Mouse (Mus musculus) spleen, embryonic (tissue): ENCODE measurements around the gene Slc9b1.

Source experiments
- CTCF ChIA-PET: fragments of 350-600 bp; sonication (Branson Sonifier 250); formaldehyde crosslinking; loops from one replicate; lab custom pipeline; 2022; lab: Charles Lee

Slc9b1 gene

DNA sequence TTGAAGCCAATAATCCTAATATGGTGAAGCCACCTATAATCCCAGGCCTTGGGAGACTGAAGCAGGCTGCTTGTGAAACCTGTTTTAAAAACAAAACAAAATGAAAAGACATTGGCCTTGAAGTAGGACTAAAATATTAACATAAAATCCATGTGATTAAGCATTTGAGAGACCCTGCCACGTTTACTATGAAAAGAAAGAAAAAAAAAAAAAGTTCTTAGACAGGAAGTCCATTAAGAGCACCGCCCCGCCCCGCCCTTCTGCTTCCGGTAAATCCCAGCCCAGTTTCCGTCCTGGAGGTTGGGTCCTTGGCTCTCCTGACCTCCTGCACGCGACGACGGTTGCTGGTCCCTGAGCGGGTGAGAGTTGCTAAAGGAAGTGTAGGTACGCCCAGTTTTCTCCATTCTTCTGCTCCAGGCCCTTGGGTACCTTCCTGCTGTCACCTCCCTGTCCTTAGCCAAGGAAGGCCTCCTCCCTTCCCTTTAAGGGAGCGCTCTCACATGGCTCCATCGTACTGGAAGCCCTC, at the start of gene Slc9b1:
TSS of gene Slc9b1 (plus strand) at position 291 of the 526 bp plus-strand sequence.
- CTCF ChIA-PET = no interaction called here

DNA sequence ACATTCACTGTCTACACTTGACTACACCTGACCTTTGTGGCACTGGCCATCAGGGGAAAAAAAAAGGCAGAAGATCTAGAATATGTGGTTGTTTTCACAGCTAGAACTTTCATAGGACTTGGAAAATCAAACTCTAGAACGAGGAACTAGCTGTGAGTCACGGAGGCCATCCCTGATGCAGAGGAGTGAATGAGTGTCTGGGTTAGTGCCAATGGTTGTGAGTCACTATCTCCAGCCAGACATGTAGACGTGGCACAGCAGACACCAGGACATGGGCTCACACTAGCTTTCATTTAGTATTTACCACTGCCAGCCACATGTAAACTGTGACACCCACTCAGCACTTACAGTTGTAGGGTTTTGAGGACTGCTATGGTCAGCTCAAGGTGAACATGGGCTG, 49.3 kb upstream of the Slc9b1 start:
- CTCF ChIA-PET = no interaction called here

- CTCF ChIA-PET = no interaction called here
These were observed 47.7 kb upstream of the Slc9b1 start for GRCm38 (mm10) chr3:135300081-135300480.

DNA sequence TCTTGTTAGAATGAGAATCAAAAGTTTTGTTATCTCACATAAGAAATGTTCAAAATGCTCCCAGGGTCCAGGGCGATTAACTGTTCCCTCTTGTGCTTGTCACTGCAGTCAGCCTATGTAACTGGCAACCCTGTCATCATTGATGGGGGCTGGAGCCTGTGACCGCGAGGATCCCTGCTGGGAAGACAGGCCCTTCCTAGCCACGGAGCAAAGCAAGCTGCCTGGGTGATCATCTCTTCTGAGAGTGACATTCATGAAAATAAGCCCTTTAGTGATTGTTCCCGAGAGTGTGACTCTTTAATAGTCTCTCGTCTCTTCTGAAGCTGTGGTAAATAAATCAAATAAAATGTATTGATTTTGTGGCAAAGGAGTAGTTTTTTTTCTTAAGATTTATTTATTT, 43.8 kb upstream of the Slc9b1 start:
- CTCF ChIA-PET = no interaction called here

- CTCF ChIA-PET = no interaction called here
These were observed 43.3 kb upstream of the Slc9b1 start for GRCm38 (mm10) chr3:135304566-135304965.

DNA sequence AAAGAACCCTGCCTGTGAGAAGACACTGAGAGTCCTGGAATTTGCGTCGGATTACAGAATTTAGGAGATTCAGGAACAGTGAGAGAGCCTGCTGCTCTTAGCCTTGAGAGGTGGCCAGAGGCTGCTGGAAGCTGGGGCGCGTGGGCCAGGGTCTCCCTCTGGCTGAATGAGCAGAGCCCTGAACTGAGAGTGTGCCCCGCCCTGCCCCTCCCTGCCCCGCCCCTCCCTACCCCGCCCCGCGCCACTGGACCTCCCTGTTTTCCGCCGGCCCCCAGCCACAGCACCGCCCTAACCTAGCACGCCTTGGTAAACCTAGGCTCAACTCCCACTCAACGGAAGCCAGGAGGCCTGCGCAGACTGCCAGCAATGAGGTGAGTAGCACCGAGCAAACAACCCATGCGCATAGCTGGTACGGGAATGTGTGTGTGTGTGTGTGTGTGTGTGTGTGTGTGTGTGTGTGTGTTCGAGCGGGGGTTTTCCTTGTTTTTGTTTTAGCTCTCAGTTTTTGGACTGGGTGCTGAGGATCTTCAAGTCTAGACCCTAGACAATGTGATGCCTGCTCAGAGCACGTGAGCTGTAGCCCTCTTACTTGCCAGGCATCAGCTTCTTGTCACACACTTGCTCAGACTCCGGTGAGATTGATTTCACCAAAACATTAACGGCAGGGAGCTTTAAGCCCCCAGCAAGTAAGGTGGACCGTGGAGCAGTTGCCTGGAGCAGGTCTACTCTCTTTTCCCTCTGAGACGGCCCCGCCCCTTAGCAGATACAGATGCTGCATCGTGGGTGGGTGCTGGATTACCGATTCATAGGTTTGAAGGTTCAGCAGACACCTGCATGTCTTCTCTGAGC, 40.2 kb upstream of the Slc9b1 start, which contains the start of gene Slc9b2:
TSS of gene Slc9b2 (plus strand) at position 290 of the 849 bp plus-strand sequence.
- CTCF ChIA-PET = interaction anchor here (0.7 kb wide), 1 partner anchor 831 kb away, joined by 4 read pairs; no protein-coding TSS in a partner anchor

GRCm38 (mm10) chr3:135312916-135313491, 34.8 kb upstream of the Slc9b1 start:
- CTCF ChIA-PET = interaction anchor here (0.6 kb wide), 1 partner anchor 226 kb away, joined by 4 read pairs; no protein-coding TSS in a partner anchor

- CTCF ChIA-PET = no interaction called here
These were observed 34.1 kb upstream of the Slc9b1 start for GRCm38 (mm10) chr3:135313727-135314126.

DNA sequence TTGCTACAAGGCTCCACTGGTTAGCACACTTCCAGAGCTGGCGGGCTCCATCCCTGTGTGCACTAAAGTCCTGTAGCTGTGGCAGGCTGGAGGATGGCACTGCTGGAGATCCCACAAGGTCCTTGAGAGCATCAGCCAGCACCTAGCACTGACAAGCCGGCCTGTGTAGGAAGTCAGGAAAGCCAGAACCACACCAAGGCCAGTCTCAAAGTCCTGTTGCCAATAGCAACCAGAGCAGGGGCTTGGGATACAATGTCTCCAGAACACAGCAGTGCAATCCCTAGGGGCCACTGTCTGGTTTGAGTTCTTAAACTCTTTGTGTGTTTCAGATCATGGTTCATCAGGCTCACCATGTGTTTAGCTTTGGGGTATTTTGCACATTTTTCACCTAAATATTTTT, 33.0 kb upstream of the Slc9b1 start:
- CTCF ChIA-PET = no interaction called here

DNA sequence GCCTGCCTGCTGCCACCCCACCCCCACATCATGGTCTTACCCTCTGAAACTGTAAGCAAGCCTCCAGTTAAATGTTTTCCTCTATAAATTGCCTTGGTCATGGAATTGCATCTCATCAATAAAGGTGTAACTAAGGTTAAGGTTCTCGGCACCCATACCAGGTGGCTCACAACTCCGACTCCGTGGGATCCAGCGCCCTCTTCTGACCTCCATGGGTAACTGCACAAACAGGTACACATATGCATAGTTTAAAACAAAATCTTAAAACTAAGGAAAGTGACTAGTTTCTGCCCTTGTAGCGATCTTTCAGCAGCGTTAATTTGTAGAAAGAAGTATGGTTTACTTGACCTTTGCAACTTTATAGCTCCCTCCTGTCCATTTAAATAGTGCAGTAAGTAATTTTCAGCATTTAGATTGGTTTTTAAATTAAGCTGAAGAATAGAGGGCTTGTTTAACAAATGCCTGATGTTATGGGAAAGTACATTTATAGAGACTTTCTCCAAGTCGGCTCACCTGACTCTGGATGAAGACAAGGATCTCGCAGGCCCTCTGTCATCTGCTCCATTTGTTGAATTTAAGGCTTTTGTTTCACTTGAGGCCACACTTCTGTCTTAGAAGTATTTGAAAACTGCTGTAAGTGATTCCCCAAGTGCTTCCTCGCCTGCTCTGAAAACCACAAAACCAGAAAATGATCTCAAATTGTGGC, 32.0 kb upstream of the Slc9b1 start:
- CTCF ChIA-PET = no interaction called here

DNA sequence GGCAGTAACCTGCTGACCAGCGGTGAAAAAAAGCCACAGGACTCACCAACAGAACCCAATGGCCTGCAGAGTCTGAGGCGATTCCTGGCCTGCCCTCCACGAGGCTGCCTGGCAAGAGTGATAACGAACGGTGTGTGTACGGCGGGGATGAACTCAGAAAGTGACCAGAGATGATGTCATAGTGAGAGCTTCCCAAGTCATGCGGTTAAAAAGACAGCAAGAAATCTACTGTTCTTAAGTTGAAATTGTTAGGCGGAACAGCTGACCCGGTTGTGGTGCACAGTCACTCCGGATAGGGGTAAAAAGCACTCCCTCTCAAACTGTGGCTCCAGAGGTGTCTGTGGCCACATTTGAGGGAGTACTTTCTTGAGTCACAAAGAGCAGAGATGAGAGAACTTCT, 29.5 kb upstream of the Slc9b1 start:
- CTCF ChIA-PET = no interaction called here

DNA sequence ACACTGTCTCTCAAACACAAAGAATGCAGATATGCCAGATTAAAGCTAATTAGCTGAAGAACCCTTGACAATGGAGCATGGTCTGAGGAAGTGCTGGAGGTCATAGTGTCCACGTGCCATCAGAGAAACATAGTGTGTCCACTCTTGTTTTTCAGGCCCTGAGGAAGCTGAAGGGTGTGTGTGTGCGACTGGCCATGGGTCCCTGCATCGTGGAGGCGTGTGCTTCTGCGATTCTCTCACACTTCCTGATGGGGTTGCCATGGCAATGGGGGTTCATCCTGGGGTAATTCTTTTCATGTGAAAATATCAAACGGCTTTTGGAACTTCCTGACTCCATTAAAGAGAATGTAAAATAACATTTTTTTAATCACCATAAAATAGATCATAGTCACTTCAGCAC, 23.5 kb upstream of the Slc9b1 start:
- CTCF ChIA-PET = no interaction called here

DNA sequence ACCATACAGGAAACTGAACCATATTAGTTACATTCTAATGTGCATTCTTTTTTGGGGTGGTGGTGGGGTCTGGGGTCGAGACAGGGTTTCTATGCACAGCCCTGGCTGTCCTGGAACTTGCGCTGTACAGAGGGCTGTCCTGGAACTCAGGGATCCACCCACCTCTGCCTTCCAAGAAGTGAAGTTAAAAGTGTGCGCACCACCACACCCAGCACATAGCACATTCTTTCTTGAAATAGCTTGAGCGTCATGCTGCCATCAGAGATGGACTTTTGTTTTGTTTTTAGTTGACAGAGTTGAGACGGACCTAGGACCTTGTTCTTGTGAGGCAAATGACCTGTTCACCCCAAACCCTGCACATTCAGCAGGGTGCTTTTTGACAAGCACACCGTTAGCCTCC, 20.7 kb upstream of the Slc9b1 start:
- CTCF ChIA-PET = no interaction called here

DNA sequence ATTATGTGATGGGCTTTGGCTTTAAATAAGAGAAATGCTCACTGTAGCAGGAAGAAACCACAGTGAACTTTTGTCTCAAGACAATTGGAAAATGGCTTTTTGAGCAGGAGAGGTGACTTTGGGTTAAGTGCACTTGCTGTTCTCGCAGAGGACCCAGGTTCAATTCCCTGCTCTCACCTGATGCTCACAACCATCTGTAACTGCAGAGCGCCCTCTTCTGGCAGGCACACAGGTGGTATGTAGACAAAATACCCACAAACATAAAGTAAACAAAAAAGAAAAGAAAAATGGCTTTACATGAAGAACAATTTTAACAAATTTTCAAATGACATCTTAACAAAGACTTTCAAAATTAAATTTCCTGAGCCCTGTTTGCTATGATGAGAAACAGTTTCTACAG, 20.2 kb upstream of the Slc9b1 start:
- CTCF ChIA-PET = interaction anchor here (0.6 to 0.9 kb wide), 2 partner anchors 47 to 50 kb away, joined by 3 to 4 read pairs; no protein-coding TSS in a partner anchor

DNA sequence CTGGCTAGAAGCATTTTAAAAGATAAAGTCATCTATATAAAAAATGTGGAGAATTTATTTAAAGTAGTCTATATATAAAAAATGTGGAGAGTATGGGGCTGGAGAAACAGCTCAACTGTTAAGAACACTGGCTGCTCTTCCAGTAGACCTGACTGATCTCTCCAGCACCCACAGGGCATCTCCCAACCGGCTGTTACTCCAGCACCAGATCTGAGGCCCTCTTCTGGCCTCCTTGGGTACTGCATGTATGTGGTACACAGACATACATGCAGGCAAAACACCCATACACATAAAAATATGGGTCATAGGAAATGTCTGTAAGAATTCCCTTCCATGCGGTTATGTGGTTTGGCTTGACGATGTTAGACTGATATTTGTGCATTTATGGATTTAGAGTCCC, 19.3 kb upstream of the Slc9b1 start:
- CTCF ChIA-PET = interaction anchor here (0.7 to 0.9 kb wide), 3 partner anchors 51 to 1021 kb away, joined by 3 to 15 read pairs (median 4); no protein-coding TSS in a partner anchor

- CTCF ChIA-PET = no interaction called here
These were observed 15.1 kb upstream of the Slc9b1 start for GRCm38 (mm10) chr3:135332691-135333090.

DNA sequence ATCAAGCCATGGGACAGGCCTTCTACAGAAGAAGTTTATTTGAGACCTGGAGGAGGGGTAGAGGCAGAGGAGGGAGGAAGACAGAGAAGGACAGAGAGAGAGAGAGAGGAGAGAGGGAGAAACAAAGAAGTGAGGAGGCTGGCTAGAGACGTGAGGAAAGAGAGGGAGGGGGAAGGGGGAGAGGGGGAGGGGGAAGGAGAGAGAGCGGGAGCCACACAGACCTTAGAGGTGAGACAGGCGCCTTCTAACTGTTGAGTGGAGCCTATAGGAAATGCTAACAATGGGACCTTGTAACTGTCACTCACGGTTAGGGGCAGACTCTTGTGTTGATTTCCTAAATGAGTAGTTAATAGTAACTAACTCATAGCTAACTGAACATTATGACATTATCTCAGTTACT, 14.1 kb upstream of the Slc9b1 start:
- CTCF ChIA-PET = no interaction called here

GRCm38 (mm10) chr3:135349022-135349421, 1.2 kb downstream of the Slc9b1 start:
- CTCF ChIA-PET = no interaction called here

DNA sequence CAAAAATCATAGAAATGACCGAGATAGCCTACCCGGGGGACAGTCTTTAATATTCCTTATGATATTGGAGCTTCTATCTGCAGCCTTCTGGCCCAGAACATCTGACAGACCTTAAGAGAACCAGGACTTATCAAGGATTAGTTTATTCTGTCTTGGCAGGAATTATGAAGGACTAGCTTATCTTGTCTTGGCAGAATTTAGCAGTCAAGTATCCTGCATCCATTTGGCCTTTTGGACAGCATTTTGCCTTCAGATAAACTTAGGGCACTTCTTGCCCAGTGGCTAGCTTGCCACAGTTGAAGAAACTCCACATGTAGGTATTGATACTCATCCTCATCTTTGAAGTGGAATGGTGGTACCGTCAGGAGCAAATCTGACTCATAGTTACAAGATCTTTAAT, 4.0 kb downstream of the Slc9b1 start:
- CTCF ChIA-PET = no interaction called here

DNA sequence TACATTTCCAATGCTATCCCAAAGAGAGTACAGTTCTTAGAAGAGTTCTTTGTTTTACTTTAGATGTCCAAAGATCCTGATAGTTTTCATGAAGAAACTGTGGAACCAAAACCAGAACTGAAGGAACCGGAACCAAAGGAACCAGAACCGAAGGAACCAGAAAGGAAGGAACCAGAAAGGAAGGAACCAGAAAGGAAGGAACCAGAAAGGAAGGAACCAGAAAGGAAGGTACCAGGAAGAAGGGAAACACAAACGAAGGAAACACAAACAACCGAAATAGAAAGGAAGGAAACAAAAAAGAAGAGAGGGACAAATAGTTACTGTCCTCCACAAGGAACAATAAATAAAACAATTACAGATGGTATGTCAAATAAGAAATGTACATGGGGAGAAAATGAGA, 9.6 kb downstream of the Slc9b1 start:
- CTCF ChIA-PET = no interaction called here

DNA sequence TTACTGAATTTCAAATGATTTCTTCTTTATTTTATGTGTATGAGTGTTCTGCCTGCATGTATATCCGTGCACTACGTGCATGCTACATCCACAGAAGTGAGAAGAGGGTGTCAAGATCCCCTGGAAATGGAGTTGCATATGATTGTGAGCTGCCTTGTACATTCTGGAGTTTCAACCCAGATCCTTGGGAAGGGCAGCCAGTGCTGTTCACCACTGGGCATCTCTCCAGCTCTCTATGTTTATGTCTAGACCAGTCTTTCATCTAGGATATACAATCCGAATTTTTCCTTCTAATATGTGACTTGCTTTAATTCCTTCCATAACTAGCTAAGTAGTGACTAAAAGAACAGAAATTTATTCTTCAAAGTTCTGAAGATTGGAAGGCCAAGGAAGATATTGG, 28.0 kb downstream of the Slc9b1 start:
- CTCF ChIA-PET = no interaction called here

GRCm38 (mm10) chr3:135377445-135377844, 29.6 kb downstream of the Slc9b1 start:
- CTCF ChIA-PET = no interaction called here
